8 mouse cellular contexts compared by ENCODE assay signal in the genomic region with DNA sequence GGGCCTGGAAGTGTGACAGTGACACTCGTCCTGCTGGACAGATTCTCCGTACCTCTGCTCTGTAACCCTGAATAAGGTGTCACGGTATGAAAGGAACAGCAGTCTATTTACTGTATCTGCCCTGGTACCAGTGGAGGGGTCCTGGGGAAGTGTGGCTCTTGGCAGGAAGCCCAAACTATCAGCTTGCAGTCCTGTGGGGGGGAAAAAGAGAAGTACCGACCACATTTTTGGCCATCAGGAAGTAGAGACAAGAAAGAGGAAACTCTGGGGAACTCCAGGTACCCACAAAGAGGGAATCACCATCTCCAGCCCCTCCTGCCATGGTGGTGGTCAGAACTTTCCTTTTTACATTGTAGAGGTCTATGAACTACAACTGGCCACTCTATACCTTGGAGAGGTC. TPM values are rescaled to one million over a fixed set of nuclear protein-coding genes. Genes with fewer than 3 reads are reported as not detected.
DNase-seq lines count a peak whose midpoint lies in the region; ATAC-seq and TF ChIP-seq lines count a peak whose summit lies in the region.

No protein-coding gene starts in this region.

- no peak overlapping the region for H3K9ac ChIP-seq in liver, embryonic 12.5 days
- H3K9ac ChIP-seq in hindbrain, postnatal 0 days (replicated peaks; ENCODE audit: low read length): no peak overlapping the region
- no peak overlapping the region for H3K9ac ChIP-seq in forebrain, embryonic 14.5 days (ENCODE audit: low read length)

- TF ChIP-seq CTCF in hindbrain, postnatal 0 days (IDR thresholded peaks at IDR 0.05; ENCODE audit: low read depth): no peak

- WGBS in liver, embryonic 12.5 days (ENCODE audit: insufficient replicate concordance): 11% methylated on average over 4 of the region's 4 CpGs
- WGBS in hindbrain, postnatal 0 days: 32% methylated on average over 4 of the region's 4 CpGs
- 65% methylated on average over 4 of the region's 4 CpGs for WGBS in forebrain, embryonic 14.5 days

- no peaks in the 10 kb centered on the region for H3K4me1 ChIP-seq in liver, embryonic 12.5 days
- no peaks in the 10 kb centered on the region for H3K4me1 ChIP-seq in hindbrain, postnatal 0 days (ENCODE audit: insufficient read depth, low read length)
- peaks cover 2% of the 10 kb centered on the region; the same call in 1 of the 2 replicates for H3K4me1 ChIP-seq in forebrain, embryonic 14.5 days (ENCODE audit: control insufficient read depth, insufficient read depth, low read length)

- peak; percentile 10 to 11 for DNase-seq in frontal cortex, adult 2 months (ENCODE audit: extremely low spot score in 1 of 2, low spot score in 1 of 2)
- DNase-seq in liver: peak; percentile 14
- no peak for DNase-seq in hindbrain, postnatal 0 days (ENCODE audit: low spot score)
- DNase-seq in spleen, adult 18-20 months: peak; percentile 29 to 44
- no peak for DNase-seq in forebrain, embryonic 14.5 days (ENCODE audit: low spot score)

- no peak overlapping the region for H3K27ac ChIP-seq in liver, embryonic 12.5 days
- no peak overlapping the region for H3K27ac ChIP-seq in hindbrain, postnatal 0 days
- no peak overlapping the region for H3K27ac ChIP-seq in forebrain, embryonic 14.5 days (ENCODE audit: low read depth, low read length)

- no peak overlapping the region for H3K4me2 ChIP-seq in liver, embryonic 12.5 days
- H3K4me2 ChIP-seq in hindbrain, postnatal 0 days (ENCODE audit: low read depth, low read length): no peak overlapping the region
- no peak overlapping the region for H3K4me2 ChIP-seq in forebrain, embryonic 14.5 days (ENCODE audit: low read length)

- ATAC-seq in frontal cortex, adult (ENCODE audit: low TSS enrichment): no peak
- no peak for ATAC-seq in liver, embryonic 12.5 days
- ATAC-seq in hindbrain, postnatal 0 days: 0 out of 2 replicates have a peak, but pooled peaks have one; percentile 27
- no peak for ATAC-seq in activated CD4-positive, CD25-positive, alpha-beta regulatory T cell, adult 4 months
- no peak for ATAC-seq in forebrain, embryonic 14.5 days

- H3K36me3 ChIP-seq in liver, embryonic 12.5 days: no peaks in the 10 kb centered on the region
- H3K36me3 ChIP-seq in hindbrain, postnatal 0 days (ENCODE audit: insufficient read depth, low read length): no peaks in the 10 kb centered on the region
- H3K36me3 ChIP-seq in forebrain, embryonic 14.5 days (ENCODE audit: control insufficient read depth, insufficient read depth, low read length): no peaks in the 10 kb centered on the region

- H3K9me3 ChIP-seq in liver, embryonic 12.5 days (replicated peaks): no peaks in the 10 kb centered on the region
- no peaks in the 10 kb centered on the region for H3K9me3 ChIP-seq in hindbrain, postnatal 0 days (ENCODE audit: low read length)
- H3K9me3 ChIP-seq in forebrain, embryonic 14.5 days (replicated peaks; ENCODE audit: control insufficient read depth, low read length): no peaks in the 10 kb centered on the region

- no peaks in the 10 kb centered on the region for H3K27me3 ChIP-seq in liver, embryonic 12.5 days (replicated peaks)
- H3K27me3 ChIP-seq in hindbrain, postnatal 0 days (ENCODE audit: insufficient read depth, low read length): no peaks in the 10 kb centered on the region
- no peaks in the 10 kb centered on the region for H3K27me3 ChIP-seq in forebrain, embryonic 14.5 days (replicated peaks; ENCODE audit: control insufficient read depth, insufficient read depth, low read length)

- no peak overlapping the region for H3K4me3 ChIP-seq in liver, embryonic 12.5 days
- no peak overlapping the region for H3K4me3 ChIP-seq in hindbrain, postnatal 0 days (ENCODE audit: low read length)
- H3K4me3 ChIP-seq in forebrain, embryonic 14.5 days (ENCODE audit: low read depth, low read length): no peak overlapping the region

RNA-seq across cellular contexts. Expression of gene Sucnr1, which starts 1.1 kb away (rescaled TPM):
- polyA plus RNA-seq in frontal cortex, adult 2 months (2012; rRNA removed): not detected in 2 replicates
- not detected in 2 replicates for polyA plus RNA-seq in liver, embryonic 12.5 days (2016; fragmentation: Nextera tagmentation; extraction: Ambion mirVana)
- not detected in 2 replicates for total RNA-seq in hindbrain, postnatal 0 days (2014; rRNA removed)
- polyA plus RNA-seq in hindbrain, postnatal 0 days (2015; fragmentation: Nextera tagmentation; extraction: Ambion mirVana): 0.11 TPM in 2 replicates
- not detected for polyA plus RNA-seq in activated CD4-positive, CD25-positive, alpha-beta regulatory T cell, adult 4 months (2017; shearing (Covaris generic))
- not detected in 2 replicates for polyA plus RNA-seq in forebrain, embryonic 14.5 days (2014; fragmentation: Nextera tagmentation; extraction: Ambion mirVana)

RNA-seq across cellular contexts. Expression of gene Aadac, which starts 55.1 kb away (rescaled TPM):
- polyA plus RNA-seq in frontal cortex, adult 2 months (2012; rRNA removed): not detected in 2 replicates
- polyA plus RNA-seq in liver, embryonic 12.5 days (2016; fragmentation: Nextera tagmentation; extraction: Ambion mirVana): 85.9 and 86.6 TPM in 2 replicates
- total RNA-seq in hindbrain, postnatal 0 days (2014; rRNA removed): not detected in 2 replicates
- polyA plus RNA-seq in hindbrain, postnatal 0 days (2015; fragmentation: Nextera tagmentation; extraction: Ambion mirVana): not detected in 2 replicates
- not detected for polyA plus RNA-seq in activated CD4-positive, CD25-positive, alpha-beta regulatory T cell, adult 4 months (2017; shearing (Covaris generic))
- not detected in 2 replicates for polyA plus RNA-seq in forebrain, embryonic 14.5 days (2014; fragmentation: Nextera tagmentation; extraction: Ambion mirVana)

Comparison
In these comparisons a context has a peak if more than half of its experiments do, and no peak if none do; other contexts are left out.
1. DNase-seq: peak in frontal cortex, adult 2 months (2 of 2), liver (single experiment) and spleen, adult 18-20 months (2 of 2); none in hindbrain, postnatal 0 days (single experiment) and forebrain, embryonic 14.5 days (single experiment).
2. RNA of gene Aadac, which starts 55.1 kb away (polyA plus RNA-seq): 85.9 to 86.6 TPM in liver, embryonic 12.5 days; not detected in frontal cortex, adult 2 months, not detected in hindbrain, postnatal 0 days, not detected in activated CD4-positive, CD25-positive, alpha-beta regulatory T cell, adult 4 months and not detected in forebrain, embryonic 14.5 days; every median in the first group is over 10 times any median in the second.